Mouse (Mus musculus) olfactory bulb, adult 2 months (tissue): Measurements from ENCODE around the gene Galnt3.

Source experiments
- CTCF ChIP-seq: fragments of 200-500 bp; IDR thresholded peaks from 2 replicates; pipeline ENCODE4 v1.5.1; 2012; ENCODE audit warnings: low read depth, mild to moderate bottlenecking, low read length, moderate library complexity; ENCODE audit not compliant: insufficient read depth
- POLR2A ChIP-seq: fragments of 200-500 bp; IDR thresholded peaks from 2 replicates; pipeline ENCODE4 v1.6.1; 2012; ENCODE audit warnings: mild to moderate bottlenecking, low read depth, low read length, moderate library complexity; ENCODE audit not compliant: insufficient read depth

- TF ChIP-seq CTCF = no peak
- TF ChIP-seq POLR2A = no peak
Measured at GRCm38 (mm10) chr2:66103740-66104436, 20.9 kb downstream of the Galnt3 start.
